In the genomic region with DNA sequence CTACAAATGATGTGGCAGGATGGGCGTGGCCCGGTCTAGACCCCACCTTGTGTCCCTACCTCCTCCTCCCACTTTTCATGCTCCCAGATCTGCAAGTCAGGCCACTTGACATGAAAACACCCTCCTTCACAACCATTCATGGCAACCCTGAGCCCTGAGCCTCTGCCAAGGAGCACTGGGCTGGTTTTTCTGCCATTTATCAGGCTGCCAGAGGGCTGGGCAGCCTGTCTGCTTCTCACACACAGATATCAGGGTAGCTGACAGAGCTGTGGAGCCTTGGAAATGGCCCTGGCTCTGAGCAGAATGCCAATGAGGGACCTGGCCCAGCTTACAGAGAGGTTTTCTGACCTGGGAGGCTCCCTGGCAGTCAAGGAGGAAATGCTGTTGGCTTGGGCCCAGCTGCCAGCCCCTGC, we compare ENCODE assay signal across 8 mouse cellular contexts.
A peak's percentile ranks its signal among the peaks of the same experiment; 100 is the strongest.
DNase-seq lines count a peak whose midpoint lies in the region; ATAC-seq lines count a peak whose summit lies in the region.

No protein-coding gene starts in this region.

- H3K27me3 ChIP-seq in embryonic facial prominence, embryonic 14.5 days (replicated peaks; ENCODE audit: control insufficient read depth, insufficient read depth, low read length): no peaks in the 10 kb centered on the region
- no peaks in the 10 kb centered on the region for H3K27me3 ChIP-seq in embryonic facial prominence, embryonic 10.5 days (replicated peaks; ENCODE audit: low read depth, poor library complexity, severe bottlenecking)
- H3K27me3 ChIP-seq in neural tube, embryonic 13.5 days: no peaks in the 10 kb centered on the region

- no peak overlapping the region for H3K9ac ChIP-seq in embryonic facial prominence, embryonic 14.5 days (ENCODE audit: low read depth, low read length)
- H3K9ac ChIP-seq in neural tube, embryonic 13.5 days: no peak overlapping the region

- no peaks in the 10 kb centered on the region for H3K36me3 ChIP-seq in embryonic facial prominence, embryonic 14.5 days (ENCODE audit: control insufficient read depth, insufficient read depth, low read length)
- H3K36me3 ChIP-seq in embryonic facial prominence, embryonic 10.5 days (replicated peaks): no peaks in the 10 kb centered on the region
- H3K36me3 ChIP-seq in neural tube, embryonic 13.5 days: no peaks in the 10 kb centered on the region

- H3K27ac ChIP-seq in embryonic facial prominence, embryonic 14.5 days (replicated peaks; ENCODE audit: low read depth, low read length): no peak overlapping the region
- H3K27ac ChIP-seq in embryonic facial prominence, embryonic 10.5 days (replicated peaks): no peak overlapping the region
- no peak overlapping the region for H3K27ac ChIP-seq in neural tube, embryonic 13.5 days (replicated peaks)

- no peak overlapping the region for H3K4me2 ChIP-seq in embryonic facial prominence, embryonic 14.5 days (ENCODE audit: low read depth, low read length)
- no peak overlapping the region for H3K4me2 ChIP-seq in neural tube, embryonic 13.5 days

- 94% methylated on average over 2 of the region's 2 CpGs for WGBS in embryonic facial prominence, embryonic 14.5 days
- WGBS in embryonic facial prominence, embryonic 10.5 days: 94% methylated on average over 2 of the region's 2 CpGs
- 84% methylated on average over 2 of the region's 2 CpGs for WGBS in neural tube, embryonic 13.5 days

- H3K4me1 ChIP-seq in embryonic facial prominence, embryonic 14.5 days (ENCODE audit: control insufficient read depth, insufficient read depth, low read length): 0 out of 2 replicates have a peak, but pooled peaks cover 4% of the 10 kb centered on the region
- no peaks in the 10 kb centered on the region for H3K4me1 ChIP-seq in embryonic facial prominence, embryonic 10.5 days
- peaks cover 15% of the 10 kb centered on the region for H3K4me1 ChIP-seq in neural tube, embryonic 13.5 days (replicated peaks)

- no peak overlapping the region for H3K4me3 ChIP-seq in embryonic facial prominence, embryonic 14.5 days (ENCODE audit: low read depth, low read length)
- no peak overlapping the region for H3K4me3 ChIP-seq in embryonic facial prominence, embryonic 10.5 days
- H3K4me3 ChIP-seq in neural tube, embryonic 13.5 days: no peak overlapping the region

- peak; percentile 14 for DNase-seq in embryonic facial prominence, embryonic 14.5 days (ENCODE audit: low spot score)
- DNase-seq in embryonic facial prominence, embryonic 10.5 days (ENCODE audit: low spot score): no peak
- DNase-seq in adrenal gland, adult 2 months: peak; percentile 79
- peak; percentile 30 to 50 for DNase-seq in frontal cortex, postnatal 36 days (ENCODE audit: low spot score in 2 of 2)
- peak; percentile 37 for DNase-seq in left cerebral cortex, adult 11 months (ENCODE audit: low spot score)
- DNase-seq in embryo, embryonic 9.5 days (ENCODE audit: extremely low spot score): no peak
- no peak for DNase-seq in testis, postnatal 10 days (ENCODE audit: low spot score)

- ATAC-seq in embryonic facial prominence, embryonic 14.5 days (ENCODE audit: low read depth): no peak
- peak; percentile 93 for ATAC-seq in neural tube, embryonic 13.5 days (ENCODE audit: low read depth)

- H3K9me3 ChIP-seq in embryonic facial prominence, embryonic 14.5 days (ENCODE audit: control insufficient read depth, low read length): no peaks in the 10 kb centered on the region
- H3K9me3 ChIP-seq in embryonic facial prominence, embryonic 10.5 days: no peaks in the 10 kb centered on the region
- H3K9me3 ChIP-seq in neural tube, embryonic 13.5 days: no peaks in the 10 kb centered on the region

Comparison
In these comparisons a context has a peak if more than half of its experiments do, and no peak if none do; other contexts are left out.
1. DNase-seq: peak in embryonic facial prominence, embryonic 14.5 days (single experiment), adrenal gland, adult 2 months (single experiment), frontal cortex, postnatal 36 days (2 of 2) and left cerebral cortex, adult 11 months (single experiment); none in embryonic facial prominence, embryonic 10.5 days (single experiment), embryo, embryonic 9.5 days (single experiment) and testis, postnatal 10 days (single experiment).